Mouse (Mus musculus): Measurements from ENCODE around the gene Trap1a. TPM values are rescaled to one million over a fixed set of nuclear protein-coding genes. Genes with fewer than 3 reads are reported as not detected.
"Not testable (repeated sequence)": the region's sequence is repeated elsewhere in the genome, so short reads cannot be mapped to it uniquely, and the experiment has no call there.

Trap1a gene
- not detected in 2 replicates for polyA plus RNA-seq (2015; fragmentation: Nextera tagmentation; extraction: Ambion mirVana)

GRCm38 (mm10) chrX:139333263-139333994 is at the start of gene Trap1a:
Gene Trap1a (plus strand): TSS chrX:139333683.
- WGBS = 92% methylated on average over 24 of the region's 24 CpGs
- no peak within 1 kb of the TSS for H3K27ac ChIP-seq (replicated peaks)
- DNase-seq (ENCODE audit: low spot score) = no peak
- H3K4me1 ChIP-seq (replicated peaks; ENCODE audit: control insufficient read depth, insufficient read depth) = no peaks in the 10 kb centered on the region
- no peak within 1 kb of the TSS for H3K4me2 ChIP-seq (replicated peaks; ENCODE audit: low read depth)
- H3K9me3 ChIP-seq (ENCODE audit: control insufficient read depth, low read length) = no peaks in the 10 kb centered on the region
- no peak for ATAC-seq (ENCODE audit: low FRiP score, low TSS enrichment)
- no peaks in the 10 kb centered on the region for H3K27me3 ChIP-seq (ENCODE audit: control insufficient read depth, insufficient read depth, low read length)
- TF ChIP-seq CTCF (IDR thresholded peaks at IDR 0.05; ENCODE audit: low read depth) (no peak), EP300 (optimal IDR thresholded peaks at IDR 0.05) (no peak)
- H3K36me3 ChIP-seq (ENCODE audit: control insufficient read depth, insufficient read depth, low read length) = no peaks in the 10 kb centered on the region
- no peak within 1 kb of the TSS for H3K9ac ChIP-seq (ENCODE audit: low read length)
- H3K4me3 ChIP-seq (ENCODE audit: low read depth, low read length) = no peak within 1 kb of the TSS

GRCm38 (mm10) chrX:139293114-139293513 is 40.4 kb upstream of the Trap1a start:
- H3K36me3 ChIP-seq (ENCODE audit: control insufficient read depth, insufficient read depth, low read length) = no peaks in the 10 kb centered on the region
- no peak overlapping the region for H3K27ac ChIP-seq (replicated peaks)
- H3K9me3 ChIP-seq (ENCODE audit: control insufficient read depth, low read length) = no peaks in the 10 kb centered on the region
- 50% methylated on average over 2 of the region's 2 CpGs for WGBS
- TF ChIP-seq EP300 (optimal IDR thresholded peaks at IDR 0.05) (no peak), CTCF (IDR thresholded peaks at IDR 0.05; ENCODE audit: low read depth) (no peak)
- H3K4me3 ChIP-seq (ENCODE audit: low read depth, low read length) = no peak overlapping the region
- no peak overlapping the region for H3K4me2 ChIP-seq (replicated peaks; ENCODE audit: low read depth)
- no peak for ATAC-seq (ENCODE audit: low FRiP score, low TSS enrichment)
- no peak overlapping the region for H3K9ac ChIP-seq (ENCODE audit: low read length)
- no peak for DNase-seq (ENCODE audit: low spot score)
- H3K4me1 ChIP-seq (replicated peaks; ENCODE audit: control insufficient read depth, insufficient read depth) = no peaks in the 10 kb centered on the region
- no peaks in the 10 kb centered on the region for H3K27me3 ChIP-seq (ENCODE audit: control insufficient read depth, insufficient read depth, low read length)

- Histone ChIP-seq H3K9me3 (ENCODE audit: control insufficient read depth, low read length) (no peaks in the 10 kb centered on the region), H3K4me2 (replicated peaks; ENCODE audit: low read depth) (no peak overlapping the region), H3K36me3 (ENCODE audit: control insufficient read depth, insufficient read depth, low read length) (no peaks in the 10 kb centered on the region), H3K27me3 (ENCODE audit: control insufficient read depth, insufficient read depth, low read length) (no peaks in the 10 kb centered on the region), H3K27ac (replicated peaks) (no peak overlapping the region), H3K4me1 (replicated peaks; ENCODE audit: control insufficient read depth, insufficient read depth) (no peaks in the 10 kb centered on the region), H3K9ac (ENCODE audit: low read length) (no peak overlapping the region), H3K4me3 (ENCODE audit: low read depth, low read length) (no peak overlapping the region)
- ATAC-seq (ENCODE audit: low FRiP score, low TSS enrichment) (no peak), DNase-seq (ENCODE audit: low spot score) (no peak)
- 37% methylated on average over 1 of the region's 1 CpGs for WGBS
- TF ChIP-seq CTCF (IDR thresholded peaks at IDR 0.05; ENCODE audit: low read depth) (no peak), EP300 (optimal IDR thresholded peaks at IDR 0.05) (no peak)
Measured at GRCm38 (mm10) chrX:139295325-139295724, 38.2 kb upstream of the Trap1a start.

GRCm38 (mm10) chrX:139317356-139317755 is 16.1 kb upstream of the Trap1a start:
- not testable (repeated sequence) for H3K4me3 ChIP-seq (ENCODE audit: low read depth, low read length); H3K4me2 ChIP-seq (replicated peaks; ENCODE audit: low read depth); H3K36me3 ChIP-seq (ENCODE audit: control insufficient read depth, insufficient read depth, low read length); H3K9me3 ChIP-seq (ENCODE audit: control insufficient read depth, low read length); DNase-seq (ENCODE audit: low spot score); ATAC-seq (ENCODE audit: low FRiP score, low TSS enrichment); H3K27me3 ChIP-seq (ENCODE audit: control insufficient read depth, insufficient read depth, low read length); H3K4me1 ChIP-seq (replicated peaks; ENCODE audit: control insufficient read depth, insufficient read depth); H3K9ac ChIP-seq (ENCODE audit: low read length); H3K27ac ChIP-seq (replicated peaks)
- 79% methylated on average over 5 of the region's 5 CpGs for WGBS

- Histone ChIP-seq H3K27ac (replicated peaks) (no peak overlapping the region), H3K4me1 (replicated peaks; ENCODE audit: control insufficient read depth, insufficient read depth) (no peaks in the 10 kb centered on the region), H3K9ac (ENCODE audit: low read length) (no peak overlapping the region), H3K9me3 (ENCODE audit: control insufficient read depth, low read length) (no peaks in the 10 kb centered on the region), H3K4me2 (replicated peaks; ENCODE audit: low read depth) (no peak overlapping the region), H3K4me3 (ENCODE audit: low read depth, low read length) (no peak overlapping the region), H3K36me3 (ENCODE audit: control insufficient read depth, insufficient read depth, low read length) (no peaks in the 10 kb centered on the region), H3K27me3 (ENCODE audit: control insufficient read depth, insufficient read depth, low read length) (no peaks in the 10 kb centered on the region)
- no peak for DNase-seq (ENCODE audit: low spot score)
- WGBS = 84% methylated on average over 9 of the region's 9 CpGs
- TF ChIP-seq EP300 (optimal IDR thresholded peaks at IDR 0.05) = no peak
- TF ChIP-seq CTCF (IDR thresholded peaks at IDR 0.05; ENCODE audit: low read depth) = no peak
- ATAC-seq (ENCODE audit: low FRiP score, low TSS enrichment) = no peak
Measured at GRCm38 (mm10) chrX:139332583-139332982, 900 bp upstream of the Trap1a start.

GRCm38 (mm10) chrX:139334504-139335418 is 1.3 kb downstream of the Trap1a start:
- Histone ChIP-seq H3K4me2 (replicated peaks; ENCODE audit: low read depth) (no peak overlapping the region), H3K36me3 (ENCODE audit: control insufficient read depth, insufficient read depth, low read length) (no peaks in the 10 kb centered on the region), H3K4me1 (replicated peaks; ENCODE audit: control insufficient read depth, insufficient read depth) (no peaks in the 10 kb centered on the region), H3K27me3 (ENCODE audit: control insufficient read depth, insufficient read depth, low read length) (no peaks in the 10 kb centered on the region), H3K4me3 (ENCODE audit: low read depth, low read length) (no peak overlapping the region), H3K9me3 (ENCODE audit: control insufficient read depth, low read length) (no peaks in the 10 kb centered on the region), H3K9ac (ENCODE audit: low read length) (no peak overlapping the region), H3K27ac (replicated peaks) (no peak overlapping the region)
- no peak for DNase-seq (ENCODE audit: low spot score)
- no peak for ATAC-seq (ENCODE audit: low FRiP score, low TSS enrichment)
- 81% methylated on average over 12 of the region's 14 CpGs for WGBS
- TF ChIP-seq CTCF (IDR thresholded peaks at IDR 0.05; ENCODE audit: low read depth) = no peak
- TF ChIP-seq EP300 (optimal IDR thresholded peaks at IDR 0.05) = no peak

Data from stomach, postnatal 0 days (tissue).